Comparison of ENCODE assay signal across 9 mouse cellular contexts in the genomic region with DNA sequence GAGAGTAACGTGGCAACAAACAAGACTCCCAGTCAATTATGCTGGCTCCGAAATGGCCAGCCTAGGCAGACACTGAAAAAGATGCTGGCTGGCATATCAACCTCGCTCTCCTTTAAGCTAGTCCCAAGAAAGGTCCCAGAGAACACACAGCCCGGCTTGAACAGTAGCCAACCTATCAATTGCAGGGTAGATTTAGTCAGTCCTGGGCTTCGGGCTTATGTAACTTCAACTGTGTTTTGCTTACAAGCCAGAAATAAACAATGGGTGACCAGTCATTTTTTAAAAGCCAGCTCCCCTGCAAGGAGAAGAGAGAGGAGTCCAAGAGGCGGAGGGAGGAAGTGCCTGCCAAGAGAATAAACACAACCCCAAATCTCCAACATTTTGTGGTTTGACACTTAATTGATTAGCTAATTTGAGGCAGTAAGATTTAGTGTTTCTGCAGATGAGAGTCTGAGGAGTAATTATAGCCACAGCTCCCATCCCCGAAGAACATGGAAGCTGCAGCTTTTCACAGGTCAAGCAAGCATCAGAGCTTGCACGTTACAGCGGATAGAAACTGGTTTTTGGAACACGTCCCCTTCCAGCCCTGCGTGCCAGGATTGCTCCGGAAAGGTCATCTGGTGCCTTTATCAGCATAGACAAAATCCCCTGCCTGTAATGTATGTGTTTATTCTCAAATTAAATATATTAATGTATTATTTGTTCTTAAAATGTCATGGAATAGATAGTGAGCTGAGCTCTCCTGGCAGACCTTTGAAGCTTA.
DNase-seq lines count a peak whose midpoint lies in the region; ATAC-seq and TF ChIP-seq lines count a peak whose summit lies in the region.
"Had no signal": no experiment of that assay in that cellular context is flagged by ENCODE, and none has a peak within 500 bp of the region (broad histone marks: within the 10 kb centered on the region; RNA-seq: fewer than 3 reads in every experiment).

No protein-coding gene starts in this region.

- no peaks in the 10 kb centered on the region for H3K4me1 ChIP-seq in kidney, postnatal 0 days (replicated peaks; ENCODE audit: insufficient read depth, low read length)

- DNase-seq in adrenal gland, adult (ENCODE audit: inconsistent age in 2 of 2, low spot score in 1 of 2), result peak; percentile 37 to 76
- DNase-seq in adrenal gland, adult 18-20 months (ENCODE audit: low spot score in 2 of 2), result no peak
- peak; percentile 23 for DNase-seq in kidney, postnatal 0 days (ENCODE audit: low spot score)
- no peak for DNase-seq in kidney, adult 11 months
- peak; percentile 79 for DNase-seq in cerebellum, adult 11-12 months
- peak; percentile 6 to 46 for DNase-seq in layer of hippocampus, postnatal 14 days (ENCODE audit: low spot score in 2 of 2)
- no peak for DNase-seq in testis, postnatal 10 days (ENCODE audit: low spot score)

- no peak overlapping the region for H3K9ac ChIP-seq in kidney, postnatal 0 days (ENCODE audit: low read depth, low read length)
- H3K9ac ChIP-seq: neural tube, embryonic 12.5 days had no signal

- H3K4me2 ChIP-seq in kidney, postnatal 0 days (ENCODE audit: low read length), result no peak overlapping the region
- H3K4me2 ChIP-seq: neural tube, embryonic 12.5 days had no signal

- no peaks in the 10 kb centered on the region for H3K9me3 ChIP-seq in kidney, postnatal 0 days (replicated peaks; ENCODE audit: low read length)
- H3K9me3 ChIP-seq: neural tube, embryonic 12.5 days had no signal

- H3K4me3 ChIP-seq in kidney, postnatal 0 days (replicated peaks; ENCODE audit: low read depth, low read length), result no peak overlapping the region
- H3K4me3 ChIP-seq: neural tube, embryonic 12.5 days had no signal

- ATAC-seq in kidney, postnatal 0 days (replicated peaks; ENCODE audit: low FRiP score, low read depth), result no peak
- no peak for ATAC-seq in erythroblast, adult 5-6 weeks (replicated peaks; ENCODE audit: low FRiP score, poor library complexity, severe bottlenecking)

- H3K27me3 ChIP-seq in kidney, postnatal 0 days (ENCODE audit: insufficient read depth, low read length), result no peaks in the 10 kb centered on the region
- H3K27me3 ChIP-seq: neural tube, embryonic 12.5 days had no signal

- H3K36me3 ChIP-seq in kidney, postnatal 0 days (ENCODE audit: insufficient read depth, low read length), result no peaks in the 10 kb centered on the region
- H3K36me3 ChIP-seq: neural tube, embryonic 12.5 days had no signal

- H3K27ac ChIP-seq in kidney, postnatal 0 days, result no peak overlapping the region
- H3K27ac ChIP-seq: neural tube, embryonic 12.5 days had no signal

- no peak for TF ChIP-seq CTCF in kidney, postnatal 0 days (IDR thresholded peaks at IDR 0.05; ENCODE audit: low read depth)

- WGBS in kidney, postnatal 0 days, result 52% methylated on average over 12 of the region's 12 CpGs

Comparison
In these comparisons a context has a peak if more than half of its experiments do, and no peak if none do; other contexts are left out.
1. DNase-seq: peak in adrenal gland, adult (2 of 2), kidney, postnatal 0 days (single experiment), cerebellum, adult 11-12 months (single experiment) and layer of hippocampus, postnatal 14 days (2 of 2); none in adrenal gland, adult 18-20 months (0 of 2), kidney, adult 11 months (single experiment) and testis, postnatal 10 days (single experiment).